Mouse (Mus musculus) hindbrain, embryonic 14.5 days (tissue): ENCODE measurements around the gene Tmem135. TPM values are rescaled to one million over a fixed set of nuclear protein-coding genes. Genes with fewer than 3 reads are reported as not detected.
A peak's percentile ranks its signal among the peaks of the same experiment; 100 is the strongest.

Experiments used
- ATAC-seq: fragments of 200-750 bp; cut with Nextera tagmentation; 2 replicates; pipeline ENCODE4 v1.8.0; 2017; ENCODE audit warnings: moderate number of reproducible peaks, mild to moderate bottlenecking, moderate TSS enrichment, moderate library complexity; ENCODE audit not compliant: low FRiP score
- DNase-seq: peaks from one replicate; pipeline ENCODE4 v3.0.0-alpha.2; 2015; ENCODE audit warnings: low spot score
- H3K27ac ChIP-seq: fragments of 300-500 bp; sonication (generic); 2 replicates; pipeline ENCODE4 v1.5.1; 2014; ENCODE audit warnings: mild to moderate bottlenecking, moderate library complexity
- H3K27me3 ChIP-seq: fragments of 300-500 bp; sonication (generic); 2 replicates; pipeline ENCODE4 v1.6.1; 2014; ENCODE audit warnings: mild to moderate bottlenecking, low read length, mixed read lengths; ENCODE audit not compliant: control insufficient read depth, insufficient read depth
- H3K36me3 ChIP-seq: fragments of 300-500 bp; sonication (generic); replicated peaks from 2 replicates; pipeline ENCODE4 v1.6.1; 2014; ENCODE audit not compliant: control insufficient read depth, insufficient read depth
- H3K4me1 ChIP-seq: fragments of 300-500 bp; sonication (generic); replicated peaks from 2 replicates; pipeline ENCODE4 v1.6.1; 2014; ENCODE audit warnings: antibody characterized with exemption, low read length, mixed read lengths; ENCODE audit not compliant: control insufficient read depth, insufficient read depth
- H3K4me2 ChIP-seq: fragments of 300-500 bp; sonication (generic); replicated peaks from 2 replicates; pipeline ENCODE4 v1.6.1; 2014; ENCODE audit warnings: mild to moderate bottlenecking, moderate library complexity
- H3K4me3 ChIP-seq: fragments of 300-500 bp; sonication (generic); replicated peaks from 2 replicates; pipeline ENCODE4 v1.5.1; 2014; ENCODE audit warnings: mild to moderate bottlenecking, low read length
- H3K9ac ChIP-seq: fragments of 300-500 bp; sonication (generic); 2 replicates; pipeline ENCODE4 v1.6.1; 2014
- H3K9me3 ChIP-seq: fragments of 300-500 bp; sonication (generic); 2 replicates; pipeline ENCODE4 v1.6.1; 2016; ENCODE audit warnings: low read length; ENCODE audit not compliant: control insufficient read depth
- WGBS: fragments of 180-500 bp; shearing (Covaris S2); extraction: QIAGEN DNeasy Blood & Tissue Kit; methylation state at CpG from one replicate; pipeline ENCODE4 v1.1.7; 2014; 5-methylcytosine and 5-hydroxymethylcytosine counted together
- polyA plus RNA-seq: library from polyadenylated mRNA; unstranded; fragments of >200 nt; fragmentation: Nextera tagmentation; extraction: Ambion mirVana; gene quantifications from 2 replicates; pipeline ENCODE4 v1.2.1, GENCODE M21; 2014

Gene Tmem135
- polyA plus RNA-seq, 1 experiment from 2014 or later: 32.7 TPM

DNA sequence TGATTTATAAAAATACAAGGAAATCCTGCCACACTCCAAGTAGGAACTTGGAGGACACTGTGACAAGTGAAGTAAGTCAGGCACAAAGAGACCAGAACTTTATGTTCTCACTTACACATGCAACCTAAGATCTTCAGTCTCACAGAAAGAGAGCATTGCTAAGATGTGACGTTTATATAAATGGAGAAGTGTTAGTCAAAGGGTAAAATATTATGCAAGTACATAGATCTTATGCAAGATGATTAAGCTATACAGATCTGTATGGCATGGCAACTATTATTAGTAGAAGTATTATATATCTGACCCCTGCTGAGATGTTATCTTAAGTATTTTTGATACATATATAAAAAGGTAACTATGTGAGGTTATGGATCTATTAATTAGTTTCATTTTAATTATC, 8.6 kb downstream of the Tmem135 start:
- Histone ChIP-seq H3K4me1 (no peaks in the 10 kb centered on the region), H3K9ac (no peak overlapping the region), H3K4me2 (no peak overlapping the region), H3K9me3 (no peaks in the 10 kb centered on the region), H3K27ac (no peak overlapping the region), H3K4me3 (no peak overlapping the region), H3K27me3 (no peaks in the 10 kb centered on the region), H3K36me3 (no peaks in the 10 kb centered on the region)
- no peak for ATAC-seq
- 86% methylated on average over 1 of the region's 1 CpGs for WGBS
- no peak for DNase-seq

GRCm38 (mm10) chr7:89392825-89393224, 11.2 kb downstream of the Tmem135 start:
- Histone ChIP-seq H3K36me3 (no peaks in the 10 kb centered on the region), H3K9me3 (no peaks in the 10 kb centered on the region), H3K4me1 (no peaks in the 10 kb centered on the region), H3K4me3 (no peak overlapping the region), H3K9ac (no peak overlapping the region), H3K27ac (no peak overlapping the region), H3K4me2 (no peak overlapping the region), H3K27me3 (no peaks in the 10 kb centered on the region)
- peak; percentile 13 for DNase-seq
- 100% methylated on average over 1 of the region's 1 CpGs for WGBS
- ATAC-seq: no peak

DNA sequence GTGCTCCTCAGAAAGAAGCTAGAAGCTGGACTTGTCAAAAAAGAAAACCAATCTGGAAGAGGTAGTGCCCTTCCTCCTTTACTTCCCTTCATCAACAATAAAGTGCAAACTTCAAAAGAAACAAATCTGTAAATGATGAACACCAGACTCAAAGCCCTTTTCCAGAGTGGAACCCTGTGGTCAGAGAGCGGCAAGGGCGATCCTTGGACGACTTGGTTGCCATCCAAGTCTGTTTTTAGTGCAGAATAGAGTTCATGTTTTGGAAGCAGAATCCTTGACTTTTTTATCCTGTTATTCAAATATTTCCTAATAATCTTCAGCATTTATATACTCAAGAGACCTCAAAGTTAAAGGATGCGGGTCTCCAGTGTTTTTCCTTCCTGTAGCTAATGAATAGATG, 11.6 kb downstream of the Tmem135 start:
- H3K4me3 ChIP-seq: no peak overlapping the region
- no peaks in the 10 kb centered on the region for H3K36me3 ChIP-seq
- no peak for DNase-seq
- H3K27ac ChIP-seq: no peak overlapping the region
- 80% methylated on average over 4 of the region's 4 CpGs for WGBS
- H3K27me3 ChIP-seq: no peaks in the 10 kb centered on the region
- no peak overlapping the region for H3K9ac ChIP-seq
- H3K9me3 ChIP-seq: no peaks in the 10 kb centered on the region
- no peaks in the 10 kb centered on the region for H3K4me1 ChIP-seq
- ATAC-seq: no peak
- no peak overlapping the region for H3K4me2 ChIP-seq

DNA sequence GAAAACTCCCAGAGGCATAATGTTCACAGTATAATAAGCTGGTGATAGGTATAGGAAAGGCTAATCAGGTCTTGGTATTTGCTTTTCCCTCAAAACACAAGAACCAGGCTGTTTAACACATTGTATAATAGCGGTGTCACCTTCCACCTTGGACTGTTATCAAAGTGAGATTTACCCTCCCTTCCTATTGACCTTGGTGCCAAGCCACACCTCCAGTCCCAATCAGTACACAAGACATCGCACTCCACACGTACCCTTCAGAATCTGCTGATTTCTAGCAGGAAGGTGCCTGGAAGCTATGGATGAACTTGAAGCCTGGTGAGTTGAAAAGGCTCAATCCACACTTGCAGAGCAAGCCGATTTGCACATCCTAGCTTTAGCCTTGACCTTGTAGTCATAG, 12.2 kb downstream of the Tmem135 start:
- no peak for ATAC-seq
- 86% methylated on average over 4 of the region's 4 CpGs for WGBS

DNA sequence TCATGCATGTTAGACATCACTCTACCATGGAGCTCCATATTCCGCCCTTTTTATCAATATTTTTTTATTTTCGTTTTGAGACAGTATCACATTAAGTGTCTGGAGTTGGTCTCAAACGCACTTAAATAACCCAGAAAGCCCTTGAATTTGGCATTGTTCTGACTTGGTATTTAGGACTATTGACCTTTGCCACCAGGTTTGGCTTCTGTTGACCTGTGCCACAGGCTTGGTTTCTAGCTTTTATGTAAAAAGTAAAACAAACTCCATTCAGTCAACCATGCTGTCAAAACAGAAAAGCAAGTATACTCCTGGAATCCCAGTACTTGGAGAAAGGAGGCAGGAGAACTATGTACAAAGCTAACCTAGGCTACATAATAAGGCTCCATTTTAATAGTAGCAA, 12.7 kb downstream of the Tmem135 start:
- 96% methylated on average over 3 of the region's 3 CpGs for WGBS
- ATAC-seq: no peak

More for the DNA sequence above, 12.2 kb downstream of the Tmem135 start:
- peak; percentile 16 for DNase-seq
- Histone ChIP-seq H3K4me3 (no peak overlapping the region), H3K4me2 (no peak overlapping the region), H3K4me1 (no peaks in the 10 kb centered on the region), H3K27me3 (no peaks in the 10 kb centered on the region), H3K9me3 (no peaks in the 10 kb centered on the region), H3K9ac (no peak overlapping the region), H3K36me3 (no peaks in the 10 kb centered on the region), H3K27ac (no peak overlapping the region)

GRCm38 (mm10) chr7:89390660-89391059, 13.4 kb downstream of the Tmem135 start:
- H3K27ac ChIP-seq: no peak overlapping the region
- H3K27me3 ChIP-seq: no peaks in the 10 kb centered on the region
- no peak for DNase-seq
- H3K9ac ChIP-seq: no peak overlapping the region
- H3K4me1 ChIP-seq: no peaks in the 10 kb centered on the region
- no peak for ATAC-seq
- H3K36me3 ChIP-seq: no peaks in the 10 kb centered on the region
- no peak overlapping the region for H3K4me2 ChIP-seq
- H3K9me3 ChIP-seq: no peaks in the 10 kb centered on the region
- no peak overlapping the region for H3K4me3 ChIP-seq
- WGBS: 83% methylated on average over 2 of the region's 2 CpGs

More for the DNA sequence above, 12.7 kb downstream of the Tmem135 start:
- no peak overlapping the region for H3K4me2 ChIP-seq
- DNase-seq: no peak
- no peak overlapping the region for H3K27ac ChIP-seq
- no peak overlapping the region for H3K9ac ChIP-seq
- no peaks in the 10 kb centered on the region for H3K27me3 ChIP-seq
- H3K4me3 ChIP-seq: no peak overlapping the region
- H3K4me1 ChIP-seq: no peaks in the 10 kb centered on the region
- no peaks in the 10 kb centered on the region for H3K9me3 ChIP-seq
- no peaks in the 10 kb centered on the region for H3K36me3 ChIP-seq

GRCm38 (mm10) chr7:89388981-89389380, 15.0 kb downstream of the Tmem135 start:
- no peak for DNase-seq
- no peaks in the 10 kb centered on the region for H3K27me3 ChIP-seq
- H3K36me3 ChIP-seq: no peaks in the 10 kb centered on the region
- no peak overlapping the region for H3K27ac ChIP-seq
- WGBS: 90% methylated on average over 3 of the region's 3 CpGs
- no peak overlapping the region for H3K9ac ChIP-seq
- H3K9me3 ChIP-seq: no peaks in the 10 kb centered on the region
- no peak overlapping the region for H3K4me2 ChIP-seq
- no peak for ATAC-seq
- no peak overlapping the region for H3K4me3 ChIP-seq
- no peaks in the 10 kb centered on the region for H3K4me1 ChIP-seq

- Histone ChIP-seq H3K9ac (no peak overlapping the region), H3K27ac (no peak overlapping the region), H3K9me3 (no peaks in the 10 kb centered on the region), H3K36me3 (no peaks in the 10 kb centered on the region), H3K4me3 (no peak overlapping the region), H3K4me2 (no peak overlapping the region), H3K27me3 (no peaks in the 10 kb centered on the region), H3K4me1 (no peaks in the 10 kb centered on the region)
- DNase-seq (no peak), ATAC-seq (no peak)
- WGBS: 94% methylated on average over 3 of the region's 3 CpGs
Measured at GRCm38 (mm10) chr7:89382892-89383291, 21.1 kb downstream of the Tmem135 start.

GRCm38 (mm10) chr7:89380935-89381705, 22.9 kb downstream of the Tmem135 start:
- 47% methylated on average over 7 of the region's 7 CpGs for WGBS

More at GRCm38 (mm10) chr7:89380935-89381705, 22.9 kb downstream of the Tmem135 start:
- H3K4me1 ChIP-seq: no peaks in the 10 kb centered on the region
- H3K9ac ChIP-seq: no peak overlapping the region
- no peaks in the 10 kb centered on the region for H3K9me3 ChIP-seq
- H3K36me3 ChIP-seq: no peaks in the 10 kb centered on the region
- no peak overlapping the region for H3K27ac ChIP-seq
- H3K4me3 ChIP-seq: no peak overlapping the region
- DNase-seq: no peak
- H3K4me2 ChIP-seq: no peak overlapping the region
- no peaks in the 10 kb centered on the region for H3K27me3 ChIP-seq
- no peak for ATAC-seq
